Mouse (Mus musculus) monocyte, adult 2 months (primary cell): ENCODE measurements around the gene Asb16.
"Not testable (repeated sequence)": the region's sequence is repeated elsewhere in the genome, so short reads cannot be mapped to it uniquely, and the experiment has no call there.

Experiments used
- DNase-seq, 2 experiments: peaks; one replicate each; pipeline ENCODE4 v3.0.0; 2022; ENCODE audit warnings: low spot score in 2 of 2, low read depth in 1 of 2

Asb16 gene

GRCm38 (mm10) chr11:102241246-102241645, 27.3 kb upstream of the Asb16 start:
- DNase-seq = no peak

DNA sequence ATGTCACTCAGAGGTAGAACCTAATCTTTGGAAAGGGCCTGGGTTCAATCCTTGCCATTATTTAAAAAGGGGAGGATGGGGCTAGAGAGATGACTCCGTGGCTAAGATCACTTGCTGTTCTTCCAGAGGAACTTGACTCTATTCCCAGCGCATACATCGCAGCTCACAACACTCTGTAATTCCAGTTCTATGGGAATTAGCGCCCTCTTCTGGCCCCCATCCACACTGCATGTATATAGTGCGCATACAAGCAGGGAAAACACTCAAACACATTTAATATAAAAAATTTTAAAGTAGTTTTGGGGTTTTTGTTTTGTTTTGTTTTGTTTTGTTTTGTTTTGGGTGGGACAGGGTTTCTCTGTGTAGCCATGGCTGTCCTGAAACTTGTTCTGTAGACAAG, 26.7 kb upstream of the Asb16 start:
- DNase-seq = no peak

- peak; percentile 70 for DNase-seq
Measured at GRCm38 (mm10) chr11:102244926-102245449, 23.6 kb upstream of the Asb16 start.

DNA sequence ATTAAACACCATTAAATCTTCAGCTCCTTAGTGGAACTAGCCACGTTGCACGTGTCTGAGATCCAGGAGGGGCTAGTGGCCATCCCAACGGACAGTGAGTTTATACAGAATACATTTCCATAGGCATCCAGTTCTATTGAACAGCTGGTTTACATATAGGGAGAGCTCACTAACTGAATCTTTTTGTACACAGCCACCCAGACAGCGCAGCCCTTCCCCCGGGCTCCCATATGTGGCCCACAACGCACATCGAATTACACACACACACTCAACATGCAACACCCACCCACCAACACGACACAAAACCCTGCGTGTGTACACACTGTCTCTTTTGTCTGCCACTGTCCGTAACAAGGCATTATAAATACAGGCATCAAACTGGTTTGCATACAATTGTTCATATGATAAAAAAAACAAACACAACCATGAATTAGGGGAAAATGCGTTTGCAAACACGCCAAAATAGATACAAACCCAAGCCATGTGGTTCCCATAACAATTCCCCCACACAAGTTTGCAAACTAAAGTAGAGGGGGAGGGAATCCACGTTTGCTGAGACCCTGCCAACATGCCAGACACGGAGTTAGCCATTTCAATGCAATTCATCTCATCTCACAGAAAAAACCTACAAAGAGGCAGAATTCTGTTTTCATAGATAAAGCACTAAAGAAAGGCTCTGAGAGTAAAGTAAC, 22.8 kb upstream of the Asb16 start:
- no peak for DNase-seq

GRCm38 (mm10) chr11:102246273-102246635, 22.3 kb upstream of the Asb16 start:
- DNase-seq = no peak

DNA sequence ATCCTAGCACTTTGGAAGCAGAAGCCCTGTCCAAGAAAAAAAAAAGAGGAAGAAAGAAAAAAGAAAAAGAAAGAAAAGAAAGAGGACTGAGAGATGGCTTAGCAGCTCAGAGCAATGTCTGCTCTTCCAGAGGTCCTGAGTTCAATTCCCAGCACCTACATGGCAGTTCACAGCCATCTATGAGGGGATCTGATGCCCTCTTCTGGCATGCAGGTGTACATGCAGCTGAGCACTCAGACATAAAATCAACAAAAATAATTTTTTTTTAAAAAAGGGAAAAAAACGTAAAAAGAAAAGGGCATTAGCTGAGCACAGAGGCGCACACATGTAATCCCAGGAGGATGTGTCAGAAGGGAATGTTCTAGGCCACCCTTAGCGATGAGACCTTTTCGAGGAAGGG, 21.7 kb upstream of the Asb16 start:
- DNase-seq = no peak

- DNase-seq = peak; percentile 71 to 86
Measured at GRCm38 (mm10) chr11:102248630-102249230, 19.8 kb upstream of the Asb16 start, which contains the start of gene BC030867. Gene BC030867 (plus strand): TSS chr11:102248882.

DNA sequence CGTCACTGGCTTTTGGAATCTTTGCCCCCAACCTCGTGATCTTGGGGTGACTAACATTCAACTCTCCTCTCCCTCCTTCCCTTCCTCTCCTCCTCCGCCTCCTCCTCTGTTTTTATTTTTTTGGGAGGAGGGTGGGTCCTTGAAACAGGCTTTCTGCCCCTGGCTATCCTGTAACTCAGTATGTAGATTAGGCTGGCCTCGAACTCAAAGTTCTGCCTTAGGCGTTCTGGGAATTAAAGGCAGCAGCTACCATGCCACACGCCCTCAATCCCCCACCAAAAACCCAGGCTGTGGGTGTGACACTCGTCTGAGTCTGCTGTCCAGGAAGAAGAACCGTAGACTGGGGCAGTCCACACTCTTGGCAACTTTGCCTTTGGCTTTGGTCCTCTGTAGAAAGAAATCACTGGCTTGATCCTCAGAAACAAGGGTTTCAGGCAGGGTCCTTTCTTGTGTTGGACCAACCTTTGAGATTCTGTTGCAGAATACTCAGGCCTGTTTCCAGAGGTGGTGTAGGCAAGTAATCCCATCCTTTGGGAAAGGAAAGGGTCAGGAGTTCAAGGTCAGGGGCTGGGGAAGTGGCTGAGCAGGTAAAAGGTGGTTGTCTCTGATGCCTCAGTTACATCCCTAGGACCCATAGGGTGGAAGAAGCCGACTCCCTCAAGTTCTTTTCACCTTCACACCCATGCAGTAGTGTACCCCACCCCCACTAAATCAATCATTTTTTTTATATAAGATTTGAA, 19.0 kb upstream of the Asb16 start:
- DNase-seq = no peak

DNA sequence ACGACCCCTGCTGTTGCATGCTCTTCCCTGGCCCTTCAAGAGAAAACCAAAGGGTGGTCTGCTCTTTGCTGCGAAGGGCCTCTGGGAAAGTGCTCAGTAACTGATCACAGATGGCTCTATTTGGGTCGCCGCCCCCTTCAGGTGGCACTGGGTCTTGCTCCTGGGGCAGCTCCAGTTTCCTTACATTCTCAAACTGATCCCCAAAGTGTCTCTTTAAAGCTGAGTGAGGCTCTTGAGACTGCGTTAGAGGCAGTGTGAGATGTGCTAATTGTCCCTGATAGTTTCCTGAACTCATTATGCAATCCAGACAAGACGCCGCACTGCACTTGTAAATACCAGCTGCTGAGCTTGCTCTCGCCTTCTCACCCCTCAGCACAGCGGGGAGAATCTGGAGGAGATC, 11.0 kb upstream of the Asb16 start:
- DNase-seq = no peak

GRCm38 (mm10) chr11:102258095-102258494, 10.4 kb upstream of the Asb16 start:
- DNase-seq = no peak

GRCm38 (mm10) chr11:102258521-102258920, 10.0 kb upstream of the Asb16 start:
- no peak for DNase-seq

DNA sequence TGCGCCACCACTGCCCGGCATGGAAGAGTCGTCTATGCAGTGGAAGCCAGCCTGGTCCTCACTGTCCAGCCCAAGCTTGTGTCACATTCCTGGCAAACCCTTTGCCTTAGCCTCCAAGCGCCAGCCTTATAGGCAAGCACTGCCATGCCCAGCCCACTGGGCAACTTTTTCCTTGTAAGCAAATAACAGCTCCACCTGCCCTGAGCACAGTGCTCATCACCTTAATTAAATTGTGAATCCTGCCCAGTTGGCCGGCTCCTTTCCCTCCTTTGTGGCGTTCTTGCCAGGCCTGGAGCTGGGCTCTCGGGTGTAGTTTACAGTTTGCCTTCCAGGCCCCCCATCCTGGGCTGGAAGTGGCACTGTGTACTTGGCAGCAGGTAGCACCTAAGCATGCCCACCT, 5.3 kb upstream of the Asb16 start:
- DNase-seq = no peak

- no peak for DNase-seq
Measured at GRCm38 (mm10) chr11:102265816-102266215, 2.7 kb upstream of the Asb16 start.

- DNase-seq = no peak
Measured at GRCm38 (mm10) chr11:102266631-102267355, 1.8 kb upstream of the Asb16 start.

GRCm38 (mm10) chr11:102267480-102267879, 1.1 kb upstream of the Asb16 start:
- no peak for DNase-seq

- no peak for DNase-seq
Measured at GRCm38 (mm10) chr11:102276411-102276915, 7.9 kb downstream of the Asb16 start.

DNA sequence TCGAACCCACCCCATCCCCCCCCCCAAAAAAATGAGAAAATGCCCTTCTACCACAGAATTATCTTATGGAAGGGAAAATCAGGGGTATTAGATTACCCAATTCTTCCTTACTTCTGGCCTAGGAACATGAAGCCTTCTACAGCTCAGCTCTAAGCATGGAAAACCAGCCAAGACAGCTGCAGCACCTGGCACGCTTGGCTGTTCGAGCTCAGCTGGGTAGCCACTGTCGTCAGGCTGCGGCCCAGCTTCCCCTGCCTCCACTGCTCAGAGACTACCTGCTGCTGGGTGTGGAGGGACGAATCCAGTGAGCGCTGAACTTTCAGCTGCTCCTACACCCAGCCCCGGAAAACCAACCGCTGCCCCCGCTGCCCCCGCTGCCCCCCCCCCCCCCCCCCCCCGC, 9.2 kb downstream of the Asb16 start:
- no peak for DNase-seq

- DNase-seq = no peak
Measured at GRCm38 (mm10) chr11:102279595-102279994, 11.1 kb downstream of the Asb16 start.

DNA sequence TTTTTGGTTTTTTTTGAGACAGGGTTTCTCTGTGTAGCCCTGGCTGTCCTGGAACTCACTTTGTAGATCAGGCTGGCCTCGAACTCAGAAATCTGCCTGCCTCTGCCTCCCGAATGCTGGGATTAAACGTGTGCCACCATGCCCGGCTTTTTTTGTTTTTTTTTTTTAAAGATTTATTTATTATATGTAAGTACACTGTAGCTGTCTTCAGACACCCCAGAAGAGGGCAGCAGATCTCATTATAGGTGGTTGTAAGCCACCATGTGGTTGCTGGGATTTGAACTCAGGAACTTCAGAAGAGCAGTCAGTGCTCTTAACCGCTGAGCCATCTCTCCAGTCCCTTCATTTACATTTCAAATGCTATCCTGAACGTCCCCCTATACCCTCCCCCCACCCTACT, 11.7 kb downstream of the Asb16 start:
- not testable (repeated sequence) for DNase-seq

GRCm38 (mm10) chr11:102283922-102284321, 15.4 kb downstream of the Asb16 start:
- no peak for DNase-seq

DNA sequence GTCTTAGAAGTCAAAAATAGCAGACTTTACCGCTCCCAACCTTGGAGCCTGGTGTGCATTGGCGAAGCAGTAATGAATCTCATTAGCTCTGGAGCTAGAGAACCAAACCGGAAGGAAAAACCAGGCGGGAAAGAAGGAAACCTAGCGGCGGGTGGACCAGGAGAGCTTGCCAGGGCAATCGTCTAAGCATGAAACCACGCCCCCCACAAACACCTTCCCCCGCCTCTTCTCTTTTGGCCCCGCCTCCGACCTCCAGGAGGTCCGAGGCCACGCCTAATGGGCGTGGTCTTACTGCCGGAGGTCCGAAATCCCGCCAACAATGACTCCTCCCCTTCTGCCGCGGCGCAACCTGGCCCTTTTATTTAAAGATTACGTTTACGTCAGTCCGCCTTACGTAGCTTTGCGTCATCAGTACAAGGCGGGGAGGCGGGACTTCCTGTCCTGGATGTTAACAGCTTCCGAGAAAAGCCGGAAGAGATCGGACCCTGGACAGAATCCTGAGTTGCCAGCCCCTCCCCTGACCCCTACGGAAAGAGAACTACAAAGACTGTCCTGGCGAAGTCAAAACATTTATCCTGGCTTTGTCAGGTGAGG, 16.1 kb downstream of the Asb16 start, which contains the start of gene Tmub2:
Gene Tmub2 (plus strand): TSS at position 431 of the 594 bp plus-strand sequence.
- DNase-seq = peak; percentile 91 to 94
